In genomic region chr12:73039939-73040562, GRCm38 (mm10) we compare ENCODE assay signal across 12 mouse cellular contexts. TPM values are rescaled to one million over a fixed set of nuclear protein-coding genes. Genes with fewer than 3 reads are reported as not detected.
DNase-seq lines count a peak whose midpoint lies in the region; ATAC-seq and TF ChIP-seq lines count a peak whose summit lies in the region.
"Had no signal": no experiment of that assay in that cellular context is flagged by ENCODE, and none has a peak within 500 bp of the region (broad histone marks: within the 10 kb centered on the region; RNA-seq: fewer than 3 reads in every experiment).

No protein-coding gene starts in this region.

- no peaks in the 10 kb centered on the region for H3K36me3 ChIP-seq in midbrain, embryonic 11.5 days (ENCODE audit: control insufficient read depth, insufficient read depth, low read length)
- H3K36me3 ChIP-seq in midbrain, embryonic 15.5 days (replicated peaks), result no peaks in the 10 kb centered on the region
- no peaks in the 10 kb centered on the region for H3K36me3 ChIP-seq in forebrain, postnatal 0 days (ENCODE audit: insufficient read depth)

- H3K9ac ChIP-seq in midbrain, embryonic 11.5 days (ENCODE audit: low read length), result no peak overlapping the region
- H3K9ac ChIP-seq in midbrain, embryonic 15.5 days, result no peak overlapping the region
- no peak overlapping the region for H3K9ac ChIP-seq in forebrain, postnatal 0 days

- H3K4me3 ChIP-seq in gastrocnemius, adult 2 months, result peak overlapping the region; percentile 94
- H3K4me3 ChIP-seq in midbrain, embryonic 11.5 days (ENCODE audit: low read depth, low read length), result no peak overlapping the region
- H3K4me3 ChIP-seq in midbrain, embryonic 15.5 days, result no peak overlapping the region
- no peak overlapping the region for H3K4me3 ChIP-seq in forebrain, postnatal 0 days (ENCODE audit: low read depth, low read length)

- TF ChIP-seq CTCF in gastrocnemius, adult 2 months (IDR thresholded peaks at IDR 0.05), result no peak
- TF ChIP-seq CTCF in forebrain, postnatal 0 days (IDR thresholded peaks at IDR 0.05; ENCODE audit: low read depth), result no peak

- ATAC-seq in midbrain, embryonic 11.5 days (ENCODE audit: low FRiP score), result no peak
- ATAC-seq in midbrain, embryonic 15.5 days (replicated peaks), result no peak
- ATAC-seq in forebrain, postnatal 0 days, result no peak
- ATAC-seq: CD4-positive, CD25-positive, alpha-beta regulatory T cell, adult 4 months had no signal

- under 1% methylated on average over 18 of the region's 18 CpGs for WGBS in midbrain, embryonic 11.5 days
- 1% methylated on average over 18 of the region's 18 CpGs for WGBS in midbrain, embryonic 15.5 days
- 4% methylated on average over 18 of the region's 18 CpGs for WGBS in forebrain, postnatal 0 days

- DNase-seq in gastrocnemius, adult 2 months, result peak; percentile 68
- DNase-seq in gastrocnemius, postnatal 10 days, result no peak
- peak; percentile 95 for DNase-seq in midbrain, embryonic 11.5 days (ENCODE audit: low spot score, missing footprints)
- DNase-seq in forebrain, postnatal 0 days, result peak; percentile 39
- peak; percentile 50 for DNase-seq in retina, postnatal 1 day
- DNase-seq in urinary bladder, postnatal 25 days (ENCODE audit: low spot score), result no peak
- no peak for DNase-seq in spleen, postnatal 14 days (ENCODE audit: low spot score in 2 of 2)
- DNase-seq: cerebellum, adult 11 months had no signal

- peaks cover 8% of the 10 kb centered on the region for H3K4me1 ChIP-seq in midbrain, embryonic 11.5 days (ENCODE audit: control insufficient read depth, insufficient read depth, low read length)
- H3K4me1 ChIP-seq in midbrain, embryonic 15.5 days, result peaks cover 10% of the 10 kb centered on the region; the same call in 1 of the 2 replicates
- no peaks in the 10 kb centered on the region for H3K4me1 ChIP-seq in forebrain, postnatal 0 days (ENCODE audit: insufficient read depth)

- peaks cover 90% of the 10 kb centered on the region for H3K27me3 ChIP-seq in midbrain, embryonic 11.5 days (ENCODE audit: control insufficient read depth, insufficient read depth, low read length)
- H3K27me3 ChIP-seq in midbrain, embryonic 15.5 days (replicated peaks), result peaks cover 86% of the 10 kb centered on the region
- peaks cover 79% of the 10 kb centered on the region for H3K27me3 ChIP-seq in forebrain, postnatal 0 days (ENCODE audit: insufficient read depth, low read length)

- peak overlapping the region; percentile 98 for H3K27ac ChIP-seq in gastrocnemius, adult 2 months
- no peak overlapping the region for H3K27ac ChIP-seq in midbrain, embryonic 11.5 days (ENCODE audit: low read depth, low read length)
- no peak overlapping the region for H3K27ac ChIP-seq in midbrain, embryonic 15.5 days
- no peak overlapping the region for H3K27ac ChIP-seq in forebrain, postnatal 0 days (ENCODE audit: low read depth, low read length)

- no peak overlapping the region for H3K4me2 ChIP-seq in midbrain, embryonic 11.5 days
- no peak overlapping the region for H3K4me2 ChIP-seq in midbrain, embryonic 15.5 days
- H3K4me2 ChIP-seq in forebrain, postnatal 0 days (ENCODE audit: low read depth), result no peak overlapping the region
- H3K4me2 ChIP-seq: liver, embryonic 11.5 days had no signal

- no peaks in the 10 kb centered on the region for H3K9me3 ChIP-seq in midbrain, embryonic 11.5 days (ENCODE audit: control insufficient read depth, low read length)
- H3K9me3 ChIP-seq in midbrain, embryonic 15.5 days, result no peaks in the 10 kb centered on the region
- no peaks in the 10 kb centered on the region for H3K9me3 ChIP-seq in forebrain, postnatal 0 days (ENCODE audit: low read length)

- intact Hi-C loops in gastrocnemius, adult 2 months (cut with DNase I), result loop anchor here (5.0 kb wide), 1 partner anchor 72 kb away; the partner anchor contains the start of gene Six4

RNA-seq across cellular contexts. Expression of gene Six1, which starts 13.6 kb away (rescaled TPM):
- total RNA-seq in gastrocnemius, adult 2 months (2021), result 10 to 100 TPM; 59.8 to 68.4 TPM
- 10 to 100 TPM; 38.1 to 44.1 TPM for total RNA-seq in gastrocnemius, postnatal 10 days (2021)
- polyA plus RNA-seq in midbrain, embryonic 11.5 days (2014; fragmentation: Nextera tagmentation; extraction: Ambion mirVana), result 10.4 and 12.1 TPM in 2 replicates
- polyA plus RNA-seq in midbrain, embryonic 15.5 days (2015; fragmentation: Nextera tagmentation; extraction: Ambion mirVana), result 0.82 and 1.3 TPM in 2 replicates
- total RNA-seq in forebrain, postnatal 0 days (2014; rRNA removed), result 0.62 and 0.77 TPM in 2 replicates
- 0.65 TPM in 2 replicates for polyA plus RNA-seq in forebrain, postnatal 0 days (2015; fragmentation: Nextera tagmentation; extraction: Ambion mirVana)
- total RNA-seq: hematopoietic stem cell, adult 5-6 weeks had no signal
- polyA plus RNA-seq: CD4-positive, CD25-positive, alpha-beta regulatory T cell, adult 4 months had no signal

Comparison
In these comparisons a context has a peak if more than half of its experiments do, and no peak if none do; other contexts are left out.
1. DNase-seq: peak in gastrocnemius, adult 2 months (single experiment), midbrain, embryonic 11.5 days (single experiment), forebrain, postnatal 0 days (single experiment) and retina, postnatal 1 day (single experiment); none in gastrocnemius, postnatal 10 days (single experiment), urinary bladder, postnatal 25 days (single experiment) and spleen, postnatal 14 days (0 of 2).
2. RNA of gene Six1, which starts 13.6 kb away (total RNA-seq): 59.8 to 68.4 TPM in gastrocnemius, adult 2 months and 38.1 to 44.1 TPM in gastrocnemius, postnatal 10 days; 0.62 to 0.77 TPM in forebrain, postnatal 0 days; every median in the first group is over 10 times any median in the second.